ENCODE assay signal across 9 mouse cellular contexts in genomic region chr15:31586519-31586918, GRCm38 (mm10). TPM values are rescaled to one million over a fixed set of nuclear protein-coding genes. Genes with fewer than 3 reads are reported as not detected.
A peak's percentile ranks its signal among the peaks of the same experiment; 100 is the strongest.
DNase-seq lines count a peak whose midpoint lies in the region; ATAC-seq and TF ChIP-seq lines count a peak whose summit lies in the region.
"Had no signal": no experiment of that assay in that cellular context is flagged by ENCODE, and none has a peak within 500 bp of the region (broad histone marks: within the 10 kb centered on the region; RNA-seq: fewer than 3 reads in every experiment).

No protein-coding gene starts in this region.

- H3K27me3 ChIP-seq in hindbrain, postnatal 0 days (ENCODE audit: insufficient read depth, low read length) = no peaks in the 10 kb centered on the region
- H3K27me3 ChIP-seq in megakaryocyte, embryonic 14.5 days (replicated peaks) = no peaks in the 10 kb centered on the region
- H3K27me3 ChIP-seq: limb, embryonic 12.5 days had no signal

- H3K4me1 ChIP-seq in hindbrain, postnatal 0 days (ENCODE audit: insufficient read depth, low read length) = no peaks in the 10 kb centered on the region
- peaks cover 48% of the 10 kb centered on the region for H3K4me1 ChIP-seq in megakaryocyte, embryonic 14.5 days

- peaks cover 16% of the 10 kb centered on the region for H3K36me3 ChIP-seq in hindbrain, postnatal 0 days (ENCODE audit: insufficient read depth, low read length)
- peaks cover 34% of the 10 kb centered on the region for H3K36me3 ChIP-seq in megakaryocyte, embryonic 14.5 days (replicated peaks; ENCODE audit: low read length)

- no peak overlapping the region for H3K27ac ChIP-seq in hindbrain, postnatal 0 days
- H3K27ac ChIP-seq: limb, embryonic 12.5 days had no signal

- H3K4me3 ChIP-seq in hindbrain, postnatal 0 days (ENCODE audit: low read length) = no peak overlapping the region
- peak overlapping the region; percentile 70 for H3K4me3 ChIP-seq in megakaryocyte, embryonic 14.5 days (replicated peaks)
- H3K4me3 ChIP-seq: limb, embryonic 12.5 days had no signal

- no peaks in the 10 kb centered on the region for H3K9me3 ChIP-seq in hindbrain, postnatal 0 days (ENCODE audit: low read length)
- H3K9me3 ChIP-seq in megakaryocyte, embryonic 14.5 days = no peaks in the 10 kb centered on the region
- H3K9me3 ChIP-seq: limb, embryonic 12.5 days had no signal

- DNase-seq in Muller cell, postnatal 12 days (ENCODE audit: inconsistent ontology term) = peak; percentile 66
- peak; percentile 69 for DNase-seq in cerebellum, adult 9-11 months
- DNase-seq in frontal cortex, postnatal 36 days (ENCODE audit: low spot score in 2 of 2) = peak; percentile 86 to 93
- peak; percentile 94 for DNase-seq in hindbrain, postnatal 0 days (ENCODE audit: low spot score)
- DNase-seq in left cerebral cortex, adult 11 months (ENCODE audit: low spot score) = peak; percentile 84
- peak; percentile 87 for DNase-seq in right cerebral cortex, adult 18-20 months
- DNase-seq in urinary bladder, adult 2 months (ENCODE audit: low spot score) = peak; percentile 70

- no peak overlapping the region for H3K9ac ChIP-seq in hindbrain, postnatal 0 days (replicated peaks; ENCODE audit: low read length)
- H3K9ac ChIP-seq: limb, embryonic 12.5 days had no signal

- WGBS in hindbrain, postnatal 0 days = 0% methylated on average over 4 of the region's 4 CpGs

- peak; percentile 99 for TF ChIP-seq CTCF in hindbrain, postnatal 0 days (IDR thresholded peaks at IDR 0.05; ENCODE audit: low read depth)

- H3K4me2 ChIP-seq in hindbrain, postnatal 0 days (ENCODE audit: low read depth, low read length) = no peak overlapping the region
- H3K4me2 ChIP-seq: limb, embryonic 12.5 days had no signal

- ATAC-seq in hindbrain, postnatal 0 days = peak; percentile 62

RNA-seq across cellular contexts. Expression of gene Cct5, which starts 15.1 kb away (rescaled TPM):
- total RNA-seq in hindbrain, postnatal 0 days (2014; rRNA removed) = 251 and 279 TPM in 2 replicates
- polyA plus RNA-seq in hindbrain, postnatal 0 days (2015; fragmentation: Nextera tagmentation; extraction: Ambion mirVana) = 416 and 423 TPM in 2 replicates
- polyA plus RNA-seq in megakaryocyte, embryonic 14.5 days (2012; ENCODE audit: insufficient read depth, low replicate concordance) = 6.1 and 19.7 TPM in 2 replicates
- polyA plus RNA-seq in urinary bladder, adult 2 months (2012; rRNA removed) = 207 and 215 TPM in 2 replicates

RNA-seq across cellular contexts. Expression of gene Fam173b, which starts 15.1 kb away (rescaled TPM):
- total RNA-seq in hindbrain, postnatal 0 days (2014; rRNA removed) = 7.4 and 12.5 TPM in 2 replicates
- 8.2 and 8.9 TPM in 2 replicates for polyA plus RNA-seq in hindbrain, postnatal 0 days (2015; fragmentation: Nextera tagmentation; extraction: Ambion mirVana)
- polyA plus RNA-seq in megakaryocyte, embryonic 14.5 days (2012; ENCODE audit: insufficient read depth, low replicate concordance) = 2.1 and 3.6 TPM in 2 replicates
- polyA plus RNA-seq in urinary bladder, adult 2 months (2012; rRNA removed) = 17.9 and 20.8 TPM in 2 replicates

RNA-seq across cellular contexts. Expression of gene Cmbl, which starts 21.3 kb away (rescaled TPM):
- total RNA-seq in hindbrain, postnatal 0 days (2014; rRNA removed) = 15.2 and 21.2 TPM in 2 replicates
- 22.7 and 24.9 TPM in 2 replicates for polyA plus RNA-seq in hindbrain, postnatal 0 days (2015; fragmentation: Nextera tagmentation; extraction: Ambion mirVana)
- not detected in 2 replicates for polyA plus RNA-seq in megakaryocyte, embryonic 14.5 days (2012; ENCODE audit: insufficient read depth, low replicate concordance)
- polyA plus RNA-seq in urinary bladder, adult 2 months (2012; rRNA removed) = 57.5 and 62.9 TPM in 2 replicates

RNA-seq across cellular contexts. Expression of gene March6, which starts 55.7 kb away (rescaled TPM):
- total RNA-seq in hindbrain, postnatal 0 days (2014; rRNA removed) = 154 and 169 TPM in 2 replicates
- 55.3 and 57.4 TPM in 2 replicates for polyA plus RNA-seq in hindbrain, postnatal 0 days (2015; fragmentation: Nextera tagmentation; extraction: Ambion mirVana)
- 18.8 and 34.5 TPM in 2 replicates for polyA plus RNA-seq in megakaryocyte, embryonic 14.5 days (2012; ENCODE audit: insufficient read depth, low replicate concordance)
- polyA plus RNA-seq in urinary bladder, adult 2 months (2012; rRNA removed) = 29.9 and 37.2 TPM in 2 replicates

Comparison
In these comparisons a context has a peak if more than half of its experiments do, and no peak if none do; other contexts are left out.
1. RNA of gene Cct5, which starts 15.1 kb away (polyA plus RNA-seq): 416 to 423 TPM in hindbrain, postnatal 0 days and 207 to 215 TPM in urinary bladder, adult 2 months; 6.1 to 19.7 TPM in megakaryocyte, embryonic 14.5 days; every median in the first group is over 10 times any median in the second.
2. RNA of gene Cmbl, which starts 21.3 kb away (polyA plus RNA-seq): 57.5 to 62.9 TPM in urinary bladder, adult 2 months and 22.7 to 24.9 TPM in hindbrain, postnatal 0 days; not detected in megakaryocyte, embryonic 14.5 days; every median in the first group is over 10 times any median in the second.
3. Peak in every context shown above with its lines, with median percentiles within 50 percentile points of each other: DNase-seq.